Mouse (Mus musculus) G1E (cell line): ENCODE results near the gene Gm28042. TPM values are rescaled to one million over a fixed set of nuclear protein-coding genes. Genes with fewer than 3 reads are reported as not detected.

Experiments
- ATAC-seq: 2 replicates; pipeline ENCODE4 v1.8.0; 2016; ENCODE audit warnings: mild to moderate bottlenecking; ENCODE audit not compliant: insufficient number of reproducible peaks, poor library complexity, low FRiP score, severe bottlenecking; ENCODE audit errors: extremely low read depth
- DNase-seq: peaks from one replicate; pipeline ENCODE4 v3.0.0; 2012; ENCODE audit warnings: low spot score
- H3K27me3 ChIP-seq: 2 replicates; pipeline ENCODE4 v1.6.1; 2012; ENCODE audit warnings: mild to moderate bottlenecking, low read length, inconsistent platforms; ENCODE audit not compliant: insufficient read depth
- H3K36me3 ChIP-seq: replicated peaks from 2 replicates; pipeline ENCODE3; 2012; ENCODE audit warnings: mild to moderate bottlenecking, inconsistent platforms
- H3K4me1 ChIP-seq: 2 replicates; pipeline ENCODE4 v1.6.1; 2012; ENCODE audit warnings: low read depth, low read length, inconsistent platforms, mixed read lengths; ENCODE audit not compliant: insufficient read depth
- H3K4me3 ChIP-seq: 2 replicates; pipeline ENCODE4 v1.5.1; 2012; ENCODE audit warnings: low read depth, mild to moderate bottlenecking, inconsistent platforms, low read length, moderate library complexity, mixed read lengths
- H3K9me3 ChIP-seq: replicated peaks from 2 replicates; pipeline ENCODE4 v1.6.1; 2012; ENCODE audit warnings: inconsistent platforms
- CTCF ChIP-seq: IDR thresholded peaks from 2 replicates; pipeline ENCODE4 v1.5.1; 2012; ENCODE audit warnings: low read depth, low read length, inconsistent platforms, mixed read lengths
- GATA1 ChIP-seq: IDR thresholded peaks from 2 replicates; pipeline ENCODE4 v1.6.1; 2012; ENCODE audit warnings: borderline replicate concordance, low read length, inconsistent platforms, mixed read lengths
- GATA2 ChIP-seq: IDR thresholded peaks from 2 replicates; pipeline ENCODE4 v1.6.1; 2012; ENCODE audit warnings: low read depth, low read length, inconsistent platforms, borderline replicate concordance
- POLR2AphosphoS5 ChIP-seq: IDR thresholded peaks from 2 replicates; pipeline ENCODE4 v1.6.1; 2012; ENCODE audit warnings: low read depth, low read length, inconsistent platforms; ENCODE audit not compliant: insufficient replicate concordance
- TAL1 ChIP-seq: conservative IDR thresholded peaks from 2 replicates; pipeline ENCODE4 v1.6.1; 2012; ENCODE audit warnings: low read depth, low read length, inconsistent platforms, mixed read lengths
- polyA plus RNA-seq: library from polyadenylated mRNA; stranded (reverse); fragments of >175 nt; gene quantifications from 2 replicates; pipeline ENCODE4 v1.2.3, GENCODE M21; 2012
- total RNA-seq, 2 experiments: library from RNA; stranded (forward) in 1 of 2; stranded (reverse) in 1 of 2; fragments of 200-1000 nt in 1 of 2; fragments of >200 nt in 1 of 2; fragmentation: Nextera tagmentation in 1 of 2; gene quantifications; 2 replicates each; pipeline ENCODE4 v1.2.3; 2014 to 2017

Gm28042 gene
- total and polyA plus RNA-seq, 3 experiments: 0.05 to 0.21 TPM; not detected in 1

DNA sequence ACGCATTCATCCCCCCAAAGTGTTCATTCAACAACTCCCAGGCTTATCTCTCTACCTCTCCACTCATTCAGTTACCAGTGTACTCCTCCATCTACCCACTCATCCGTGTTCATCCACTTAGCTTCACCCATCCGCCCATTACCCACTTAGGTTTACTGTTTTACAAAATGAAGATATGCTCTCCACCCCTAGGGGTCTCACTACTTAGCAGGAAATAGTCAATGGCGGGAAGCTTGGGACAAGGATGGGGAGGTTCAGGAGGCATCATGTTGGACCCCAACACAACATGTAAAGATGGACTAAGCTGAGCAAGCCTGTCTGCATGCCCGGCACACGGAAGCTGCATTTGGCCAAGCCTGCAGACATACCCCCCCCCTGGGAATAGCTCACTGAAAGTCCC, 37.3 kb downstream of the Gm28042 start:
- DNase-seq (no peak), ATAC-seq (no peak)
- H3K27me3 ChIP-seq: peaks cover 53% of the 10 kb centered on the region; the same call in 1 of the 2 replicates
- no peak overlapping the region for H3K4me3 ChIP-seq
- no peaks in the 10 kb centered on the region for H3K36me3 ChIP-seq
- no peaks in the 10 kb centered on the region for H3K9me3 ChIP-seq
- no peak for TF ChIP-seq POLR2AphosphoS5
- TF ChIP-seq CTCF: no peak
- TF ChIP-seq TAL1: no peak
- TF ChIP-seq GATA1: no peak
- TF ChIP-seq GATA2: no peak
- H3K4me1 ChIP-seq: no peaks in the 10 kb centered on the region

- H3K36me3 ChIP-seq: no peaks in the 10 kb centered on the region
- TF ChIP-seq POLR2AphosphoS5: no peak
- no peak for TF ChIP-seq TAL1
- no peak for TF ChIP-seq GATA1
- TF ChIP-seq GATA2: no peak
- no peak for TF ChIP-seq CTCF
- H3K9me3 ChIP-seq: no peaks in the 10 kb centered on the region
- no peak overlapping the region for H3K4me3 ChIP-seq
- ATAC-seq (no peak), DNase-seq (no peak)
- no peaks in the 10 kb centered on the region for H3K4me1 ChIP-seq
- H3K27me3 ChIP-seq: peaks cover 51% of the 10 kb centered on the region
Measured at GRCm38 (mm10) chr2:120065243-120065642, 38.0 kb downstream of the Gm28042 start.

DNA sequence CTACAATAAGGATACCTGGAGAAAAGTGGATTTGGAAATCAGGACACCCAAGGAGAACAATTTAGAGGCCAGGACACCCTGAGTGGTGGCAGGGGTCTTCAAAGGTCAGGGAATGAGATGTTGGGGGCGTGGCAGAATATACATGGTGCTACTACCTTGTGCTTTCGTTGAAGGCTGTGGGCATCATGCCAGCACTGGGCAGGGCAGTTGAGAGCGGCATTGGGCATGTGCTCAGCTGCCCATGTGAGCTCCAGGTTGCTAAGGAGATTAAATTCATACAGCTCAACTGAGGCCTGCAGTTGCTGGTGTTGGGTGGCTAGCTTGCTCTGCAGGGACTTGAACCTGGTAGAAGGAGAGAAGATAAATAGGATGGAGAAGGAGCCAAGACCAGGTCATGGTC, 38.9 kb downstream of the Gm28042 start:
- Histone ChIP-seq H3K4me3 (no peak overlapping the region), H3K36me3 (no peaks in the 10 kb centered on the region), H3K27me3 (peaks cover 47% of the 10 kb centered on the region), H3K9me3 (no peaks in the 10 kb centered on the region), H3K4me1 (no peaks in the 10 kb centered on the region)
- TF ChIP-seq GATA1 (no peak), POLR2AphosphoS5 (no peak), TAL1 (no peak), CTCF (no peak)
- ATAC-seq (no peak), DNase-seq (no peak)

DNA sequence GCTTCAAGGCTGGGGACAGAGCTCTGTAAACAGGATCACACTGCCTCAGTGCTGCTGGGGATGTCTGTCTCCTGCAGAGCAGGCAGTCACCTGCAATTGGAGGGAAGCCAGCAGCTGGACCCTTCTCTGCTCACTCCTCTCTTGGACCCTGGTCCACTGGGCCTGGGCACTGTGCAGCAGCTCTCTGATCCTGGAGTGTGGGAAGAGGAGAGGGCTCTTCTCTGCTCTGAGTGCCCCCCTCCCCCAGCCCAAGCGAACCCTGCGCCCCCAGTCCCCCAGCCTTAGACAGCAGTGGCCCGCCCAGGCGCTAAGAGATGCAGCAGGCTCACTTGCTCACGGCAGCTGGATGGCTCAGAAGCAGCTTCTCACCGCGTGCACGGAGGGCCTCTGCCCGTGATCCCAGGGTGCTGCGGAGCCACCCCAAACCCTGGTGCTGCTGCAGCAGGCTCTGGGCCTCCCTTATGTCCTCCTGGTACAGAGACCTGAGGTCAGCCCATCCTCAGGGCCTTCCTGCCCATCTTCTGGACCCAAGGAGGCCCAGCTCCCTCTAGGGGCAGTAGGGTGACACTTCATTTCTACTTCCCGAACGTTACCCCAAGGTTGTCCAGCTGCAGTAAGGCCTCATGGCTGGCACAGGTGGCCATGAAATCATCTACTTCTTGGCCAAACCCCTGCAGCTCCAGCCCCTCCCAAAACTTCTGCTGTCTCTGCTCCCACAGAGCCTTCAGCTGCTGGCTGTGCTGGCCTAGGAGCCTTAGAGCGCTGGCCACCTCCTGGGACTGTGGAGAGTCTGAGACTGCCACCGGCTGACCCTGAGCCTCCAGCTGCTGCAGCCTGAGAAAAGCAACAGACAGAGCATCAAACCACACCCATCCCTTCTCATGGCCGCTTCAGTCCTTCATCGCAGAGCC, 41.5 kb downstream of the Gm28042 start:
- peaks cover 53% of the 10 kb centered on the region for H3K27me3 ChIP-seq
- DNase-seq (no peak), ATAC-seq (no peak)
- TF ChIP-seq TAL1 (no peak), CTCF (0 out of 2 replicates have a peak, but pooled peaks have one; percentile 22), POLR2AphosphoS5 (no peak)
- no peak overlapping the region for H3K4me3 ChIP-seq
- H3K4me1 ChIP-seq: no peaks in the 10 kb centered on the region
- H3K9me3 ChIP-seq: no peaks in the 10 kb centered on the region
- H3K36me3 ChIP-seq: no peaks in the 10 kb centered on the region

DNA sequence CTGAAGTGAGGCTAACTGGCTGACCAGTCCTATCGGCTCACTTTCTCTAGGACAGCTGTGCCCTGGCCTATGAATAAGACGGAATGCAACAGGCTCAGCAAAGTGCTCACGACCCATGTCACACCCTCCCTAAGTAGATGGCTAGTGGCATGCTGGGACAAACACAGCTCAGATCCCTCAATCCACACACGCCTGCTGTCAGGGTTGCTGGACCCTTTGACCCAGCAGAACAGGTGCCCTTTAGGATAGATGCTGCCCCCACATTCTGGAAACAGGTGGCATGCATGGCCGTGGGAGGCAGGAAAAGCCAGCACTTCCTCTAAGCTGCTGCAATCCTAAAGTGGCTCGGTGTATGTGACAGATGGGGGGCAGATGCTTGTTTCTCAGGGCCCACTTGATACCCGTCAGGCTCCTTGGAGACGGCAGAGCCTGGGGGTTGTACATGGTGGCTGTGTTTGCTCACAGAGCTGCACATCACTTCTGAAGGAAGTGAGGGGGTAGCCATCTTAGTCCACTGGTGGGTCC, 42.2 kb downstream of the Gm28042 start:
- H3K4me1 ChIP-seq: no peaks in the 10 kb centered on the region
- no peak for ATAC-seq
- no peak for DNase-seq
- TF ChIP-seq GATA1 (no peak), GATA2 (no peak), POLR2AphosphoS5 (no peak), CTCF (no peak), TAL1 (no peak)
- H3K9me3 ChIP-seq: no peaks in the 10 kb centered on the region
- peaks cover 58% of the 10 kb centered on the region for H3K27me3 ChIP-seq
- no peak overlapping the region for H3K4me3 ChIP-seq
- H3K36me3 ChIP-seq: no peaks in the 10 kb centered on the region

DNA sequence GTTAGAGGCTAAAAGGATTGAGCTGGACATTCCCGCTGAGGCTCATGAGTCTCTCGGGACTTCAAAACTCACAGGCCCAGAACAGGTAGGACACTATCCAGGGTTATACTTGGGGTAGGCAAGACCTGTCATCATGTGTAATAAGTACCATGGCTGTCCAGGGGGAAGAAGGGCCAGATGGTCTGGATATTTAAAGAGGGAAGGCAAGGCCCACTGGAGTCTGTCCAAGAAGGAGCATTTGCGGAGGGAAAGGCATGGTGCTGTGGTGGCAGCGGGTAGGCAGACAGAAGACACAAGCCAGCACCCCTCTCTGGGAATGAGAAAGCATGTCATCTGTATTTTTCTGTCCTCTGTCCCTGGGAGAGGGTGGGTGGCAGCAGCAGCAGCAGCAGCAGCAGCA, 46.8 kb downstream of the Gm28042 start:
- TF ChIP-seq GATA1 (no peak), TAL1 (no peak), CTCF (no peak), POLR2AphosphoS5 (no peak), GATA2 (no peak)
- Histone ChIP-seq H3K4me3 (no peak overlapping the region), H3K27me3 (peaks cover 64% of the 10 kb centered on the region), H3K4me1 (no peaks in the 10 kb centered on the region), H3K9me3 (no peaks in the 10 kb centered on the region), H3K36me3 (no peaks in the 10 kb centered on the region)
- ATAC-seq (no peak), DNase-seq (no peak)
